Mouse (Mus musculus) ES-Bruce4 (cell line): Measurements from ENCODE around the gene Alpk3. TPM values are rescaled to one million over a fixed set of nuclear protein-coding genes. Genes with fewer than 3 reads are reported as not detected.

ENCODE experiments used
- H3K27ac ChIP-seq: 2 replicates; pipeline ENCODE4 v1.5.1; 2012; ENCODE audit warnings: low read length, inconsistent platforms; ENCODE audit not compliant: insufficient read depth
- H3K27me3 ChIP-seq: 2 replicates; pipeline ENCODE4 v1.6.1; 2012; ENCODE audit warnings: mild to moderate bottlenecking, low read length, inconsistent platforms; ENCODE audit not compliant: control insufficient read depth, poor library complexity, insufficient read depth, severe bottlenecking
- H3K36me3 ChIP-seq: 2 replicates; pipeline ENCODE4 v1.6.1; 2012; ENCODE audit warnings: inconsistent platforms, mild to moderate bottlenecking, low read length, moderate library complexity; ENCODE audit not compliant: control insufficient read depth, poor library complexity, insufficient read depth, severe bottlenecking
- H3K4me1 ChIP-seq: one replicate; pipeline ENCODE4 v1.8.1; 2011; ENCODE audit warnings: low read length; ENCODE audit not compliant: control insufficient read depth, insufficient read depth
- H3K4me3 ChIP-seq: 2 replicates; pipeline ENCODE4 v1.5.1; 2011; ENCODE audit warnings: low read depth, mild to moderate bottlenecking, low read length
- H3K9ac ChIP-seq: 2 replicates; pipeline ENCODE4 v1.6.1; 2012; ENCODE audit warnings: low read depth, mild to moderate bottlenecking, inconsistent platforms; ENCODE audit not compliant: poor library complexity, severe bottlenecking
- H3K9me3 ChIP-seq: replicated peaks from 2 replicates; pipeline ENCODE4 v1.6.1; 2012; ENCODE audit warnings: mild to moderate bottlenecking, low read length, inconsistent platforms; ENCODE audit not compliant: control insufficient read depth, poor library complexity, insufficient read depth, severe bottlenecking
- CTCF ChIP-seq: IDR thresholded peaks from one replicate; pipeline ENCODE4 v1.8.1; 2011; ENCODE audit warnings: low read depth, low read length
- EP300 ChIP-seq: IDR thresholded peaks from 2 replicates; pipeline ENCODE4 v1.6.1; 2011; ENCODE audit warnings: low read depth, low read length; ENCODE audit not compliant: insufficient read depth
- POLR2A ChIP-seq: IDR thresholded peaks from one replicate; pipeline ENCODE4 v1.8.1; 2011; ENCODE audit warnings: low read length; ENCODE audit not compliant: insufficient read depth
- polyA plus RNA-seq: library from polyadenylated mRNA; stranded (reverse); fragments of >200 nt; gene quantifications from 2 replicates; pipeline ENCODE4 v1.2.4, GENCODE M21; 2011; ENCODE audit warnings: low read depth; ENCODE audit not compliant: missing spikeins, insufficient read depth, insufficient read length

The Alpk3 gene
- polyA plus RNA-seq, 1 experiment: 3.1 TPM

GRCm38 (mm10) chr7:81112686-81113360, 55.4 kb downstream of the Alpk3 start:
- TF ChIP-seq EP300 (no peak), CTCF (no peak), POLR2A (no peak)
- no peak overlapping the region for H3K9ac ChIP-seq

GRCm38 (mm10) chr7:81114555-81114954, 57.2 kb downstream of the Alpk3 start, which contains the start of gene Slc28a1:
TSS of gene Slc28a1 (plus strand) at chr7:81114799.
- no peaks in the 10 kb centered on the region for H3K27me3 ChIP-seq
- TF ChIP-seq CTCF (no peak), POLR2A (no peak), EP300 (no peak)
- no peak within 1 kb of the TSS for H3K9ac ChIP-seq
- H3K4me3 ChIP-seq: no peak within 1 kb of the TSS
- no peaks in the 10 kb centered on the region for H3K36me3 ChIP-seq
- H3K4me1 ChIP-seq: peaks cover 3% of the 10 kb centered on the region
- no peak within 1 kb of the TSS for H3K27ac ChIP-seq
- H3K9me3 ChIP-seq: no peaks in the 10 kb centered on the region

More at GRCm38 (mm10) chr7:81112686-81113360, 55.4 kb downstream of the Alpk3 start:
- no peaks in the 10 kb centered on the region for H3K36me3 ChIP-seq
- H3K27me3 ChIP-seq: no peaks in the 10 kb centered on the region
- H3K27ac ChIP-seq: no peak overlapping the region
- no peak overlapping the region for H3K4me3 ChIP-seq
- H3K4me1 ChIP-seq: peaks cover 3% of the 10 kb centered on the region
- no peaks in the 10 kb centered on the region for H3K9me3 ChIP-seq

GRCm38 (mm10) chr7:81121099-81121498, 63.7 kb downstream of the Alpk3 start:
- TF ChIP-seq EP300: no peak
- no peak for TF ChIP-seq CTCF
- TF ChIP-seq POLR2A: no peak
- Histone ChIP-seq H3K27ac (no peak overlapping the region), H3K36me3 (no peaks in the 10 kb centered on the region), H3K4me1 (no peaks in the 10 kb centered on the region), H3K4me3 (no peak overlapping the region), H3K9me3 (no peaks in the 10 kb centered on the region), H3K9ac (no peak overlapping the region), H3K27me3 (no peaks in the 10 kb centered on the region)

- Histone ChIP-seq H3K9me3 (no peaks in the 10 kb centered on the region), H3K36me3 (no peaks in the 10 kb centered on the region), H3K4me3 (no peak overlapping the region), H3K9ac (no peak overlapping the region), H3K4me1 (no peaks in the 10 kb centered on the region), H3K27ac (no peak overlapping the region), H3K27me3 (no peaks in the 10 kb centered on the region)
- TF ChIP-seq POLR2A (no peak), EP300 (no peak), CTCF (no peak)
These were observed 65.4 kb downstream of the Alpk3 start for GRCm38 (mm10) chr7:81122808-81123207.

- TF ChIP-seq EP300: no peak
- TF ChIP-seq CTCF: no peak
- TF ChIP-seq POLR2A: no peak
- no peak overlapping the region for H3K4me3 ChIP-seq
These were observed 66.2 kb downstream of the Alpk3 start for GRCm38 (mm10) chr7:81123553-81123952.

GRCm38 (mm10) chr7:81124773-81125172, 67.4 kb downstream of the Alpk3 start:
- TF ChIP-seq EP300 (no peak), POLR2A (no peak), CTCF (no peak)
- no peaks in the 10 kb centered on the region for H3K4me1 ChIP-seq
- H3K27ac ChIP-seq: no peak overlapping the region
- no peaks in the 10 kb centered on the region for H3K27me3 ChIP-seq
- H3K9ac ChIP-seq: no peak overlapping the region
- no peaks in the 10 kb centered on the region for H3K36me3 ChIP-seq
- H3K4me3 ChIP-seq: no peak overlapping the region
- H3K9me3 ChIP-seq: no peaks in the 10 kb centered on the region

More at GRCm38 (mm10) chr7:81123553-81123952, 66.2 kb downstream of the Alpk3 start:
- Histone ChIP-seq H3K36me3 (no peaks in the 10 kb centered on the region), H3K27ac (no peak overlapping the region), H3K4me1 (no peaks in the 10 kb centered on the region), H3K9ac (no peak overlapping the region), H3K27me3 (no peaks in the 10 kb centered on the region), H3K9me3 (no peaks in the 10 kb centered on the region)
